Mouse (Mus musculus): ENCODE data around the gene Rbm26. TPM values are rescaled to one million over a fixed set of nuclear protein-coding genes. Genes with fewer than 3 reads are reported as not detected.

Rbm26 gene
- total and polyA plus RNA-seq, 2 experiments from 2014 or later = 33.6 to 40.8 TPM

- Histone ChIP-seq H3K9me3 (ENCODE audit: low read length) (no peaks in the 10 kb centered on the region), H3K4me3 (ENCODE audit: low read depth, low read length) (no peak overlapping the region), H3K4me2 (ENCODE audit: low read depth, low read length, poor library complexity, severe bottlenecking) (no peak overlapping the region), H3K27me3 (ENCODE audit: insufficient read depth, low read length) (no peaks in the 10 kb centered on the region), H3K36me3 (ENCODE audit: insufficient read depth, low read length) (no peaks in the 10 kb centered on the region), H3K27ac (ENCODE audit: low read depth, low read length) (no peak overlapping the region), H3K4me1 (ENCODE audit: insufficient read depth, low read length) (no peaks in the 10 kb centered on the region), H3K9ac (replicated peaks; ENCODE audit: low read length, poor library complexity, severe bottlenecking) (no peak overlapping the region)
- peak; percentile 77 for TF ChIP-seq CTCF (IDR thresholded peaks at IDR 0.05)
- DNase-seq (ENCODE audit: low spot score) (peak; percentile 63), ATAC-seq (ENCODE audit: low FRiP score) (no peak)
- 66% methylated on average over 3 of the region's 3 CpGs for WGBS
Measured at GRCm38 (mm10) chr14:105184866-105185265, 7.7 kb upstream of the Rbm26 start.

DNA sequence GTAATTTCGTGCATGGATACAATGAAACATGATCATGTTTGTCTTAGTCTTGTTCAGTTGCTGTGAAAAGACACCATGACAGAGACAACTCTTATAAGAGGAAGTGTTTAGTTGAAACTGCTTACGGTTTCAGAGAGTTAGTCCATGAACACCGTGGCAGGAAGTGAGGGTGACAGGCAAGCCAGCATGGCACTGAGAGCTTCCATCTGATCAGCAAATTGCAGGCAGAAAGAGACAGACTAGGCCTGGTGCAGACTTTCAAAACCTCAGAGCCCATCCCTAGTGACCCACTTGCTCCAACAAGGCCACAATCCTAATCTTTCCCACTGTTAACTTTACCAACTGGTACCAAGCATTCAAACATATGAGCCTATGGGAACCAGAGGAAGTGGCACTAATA lies 5.7 kb upstream of the Rbm26 start:
- Histone ChIP-seq H3K27me3 (ENCODE audit: insufficient read depth, low read length) (no peaks in the 10 kb centered on the region), H3K4me1 (ENCODE audit: insufficient read depth, low read length) (no peaks in the 10 kb centered on the region), H3K9me3 (ENCODE audit: low read length) (no peaks in the 10 kb centered on the region), H3K4me3 (ENCODE audit: low read depth, low read length) (no peak overlapping the region), H3K36me3 (ENCODE audit: insufficient read depth, low read length) (no peaks in the 10 kb centered on the region), H3K4me2 (ENCODE audit: low read depth, low read length, poor library complexity, severe bottlenecking) (no peak overlapping the region), H3K9ac (replicated peaks; ENCODE audit: low read length, poor library complexity, severe bottlenecking) (no peak overlapping the region), H3K27ac (ENCODE audit: low read depth, low read length) (no peak overlapping the region)
- ATAC-seq (ENCODE audit: low FRiP score) (no peak), DNase-seq (ENCODE audit: low spot score) (no peak)
- WGBS = 77% methylated on average over 3 of the region's 3 CpGs
- TF ChIP-seq CTCF (IDR thresholded peaks at IDR 0.05) = no peak

GRCm38 (mm10) chr14:105179733-105180132 lies 2.6 kb upstream of the Rbm26 start:
- TF ChIP-seq CTCF (IDR thresholded peaks at IDR 0.05) = no peak
- no peak overlapping the region for H3K4me3 ChIP-seq (ENCODE audit: low read depth, low read length)
- WGBS = 98% methylated on average over 3 of the region's 3 CpGs

DNA sequence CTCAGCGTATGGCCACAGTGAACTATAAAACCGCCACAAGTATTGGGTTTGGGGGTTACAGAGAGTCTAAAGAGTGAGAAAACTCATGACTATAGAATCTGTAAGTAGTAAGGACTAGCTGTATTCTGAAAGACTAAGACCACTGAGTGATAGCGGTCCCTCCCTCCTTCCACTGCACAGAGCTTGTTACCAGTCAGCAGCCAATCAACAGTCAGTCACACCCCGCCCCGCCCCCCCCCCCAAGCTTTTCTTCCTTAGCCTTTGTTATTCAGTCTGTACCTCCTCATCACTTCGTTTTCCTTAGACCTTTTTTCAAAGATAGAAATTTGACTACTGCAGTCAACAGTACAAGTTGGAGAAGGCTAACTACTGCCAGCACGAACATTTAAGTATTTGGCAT lies 1.9 kb upstream of the Rbm26 start:
- H3K4me3 ChIP-seq (ENCODE audit: low read depth, low read length) = no peak overlapping the region
- 56% methylated on average over 7 of the region's 7 CpGs for WGBS
- H3K27me3 ChIP-seq (ENCODE audit: insufficient read depth, low read length) = no peaks in the 10 kb centered on the region
- H3K9ac ChIP-seq (replicated peaks; ENCODE audit: low read length, poor library complexity, severe bottlenecking) = no peak overlapping the region
- no peak overlapping the region for H3K27ac ChIP-seq (ENCODE audit: low read depth, low read length)
- no peak overlapping the region for H3K4me2 ChIP-seq (ENCODE audit: low read depth, low read length, poor library complexity, severe bottlenecking)
- ATAC-seq (ENCODE audit: low FRiP score) (no peak), DNase-seq (ENCODE audit: low spot score) (no peak)
- peaks cover 13% of the 10 kb centered on the region for H3K4me1 ChIP-seq (ENCODE audit: insufficient read depth, low read length)
- TF ChIP-seq CTCF (IDR thresholded peaks at IDR 0.05) = no peak
- H3K9me3 ChIP-seq (ENCODE audit: low read length) = no peaks in the 10 kb centered on the region
- no peaks in the 10 kb centered on the region for H3K36me3 ChIP-seq (ENCODE audit: insufficient read depth, low read length)

More at GRCm38 (mm10) chr14:105179733-105180132, 2.6 kb upstream of the Rbm26 start:
- Histone ChIP-seq H3K9me3 (ENCODE audit: low read length) (no peaks in the 10 kb centered on the region), H3K36me3 (ENCODE audit: insufficient read depth, low read length) (no peaks in the 10 kb centered on the region), H3K9ac (replicated peaks; ENCODE audit: low read length, poor library complexity, severe bottlenecking) (no peak overlapping the region), H3K4me1 (ENCODE audit: insufficient read depth, low read length) (peaks cover 11% of the 10 kb centered on the region), H3K27me3 (ENCODE audit: insufficient read depth, low read length) (no peaks in the 10 kb centered on the region), H3K4me2 (ENCODE audit: low read depth, low read length, poor library complexity, severe bottlenecking) (no peak overlapping the region), H3K27ac (ENCODE audit: low read depth, low read length) (no peak overlapping the region)
- no peak for ATAC-seq (ENCODE audit: low FRiP score)
- DNase-seq (ENCODE audit: low spot score) = no peak

GRCm38 (mm10) chr14:105176381-105177168 lies 552 bp downstream of the Rbm26 start:
- no peaks in the 10 kb centered on the region for H3K27me3 ChIP-seq (ENCODE audit: insufficient read depth, low read length)
- H3K36me3 ChIP-seq (ENCODE audit: insufficient read depth, low read length) = no peaks in the 10 kb centered on the region
- no peak for TF ChIP-seq CTCF (IDR thresholded peaks at IDR 0.05)
- H3K4me3 ChIP-seq (ENCODE audit: low read depth, low read length) = peak overlapping the region; percentile 98
- 1% methylated on average over 49 of the region's 74 CpGs for WGBS
- peak overlapping the region; percentile 98 for H3K9ac ChIP-seq (replicated peaks; ENCODE audit: low read length, poor library complexity, severe bottlenecking)
- peak; percentile 21 for DNase-seq (ENCODE audit: low spot score)
- peak overlapping the region; percentile 97 for H3K27ac ChIP-seq (ENCODE audit: low read depth, low read length)
- no peaks in the 10 kb centered on the region for H3K9me3 ChIP-seq (ENCODE audit: low read length)
- H3K4me1 ChIP-seq (ENCODE audit: insufficient read depth, low read length) = peaks cover 15% of the 10 kb centered on the region
- peak overlapping the region; percentile 85 for H3K4me2 ChIP-seq (ENCODE audit: low read depth, low read length, poor library complexity, severe bottlenecking)
- ATAC-seq (ENCODE audit: low FRiP score) = peak; percentile 78

GRCm38 (mm10) chr14:105167181-105167580 lies 9.9 kb downstream of the Rbm26 start:
- Histone ChIP-seq H3K4me2 (ENCODE audit: low read depth, low read length, poor library complexity, severe bottlenecking) (no peak overlapping the region), H3K27ac (ENCODE audit: low read depth, low read length) (no peak overlapping the region), H3K4me3 (ENCODE audit: low read depth, low read length) (no peak overlapping the region), H3K9me3 (ENCODE audit: low read length) (no peaks in the 10 kb centered on the region), H3K4me1 (ENCODE audit: insufficient read depth, low read length) (no peaks in the 10 kb centered on the region), H3K27me3 (ENCODE audit: insufficient read depth, low read length) (no peaks in the 10 kb centered on the region), H3K36me3 (ENCODE audit: insufficient read depth, low read length) (no peaks in the 10 kb centered on the region), H3K9ac (replicated peaks; ENCODE audit: low read length, poor library complexity, severe bottlenecking) (no peak overlapping the region)
- no peak for ATAC-seq (ENCODE audit: low FRiP score)
- no peak for TF ChIP-seq CTCF (IDR thresholded peaks at IDR 0.05)
- WGBS = 100% methylated on average over 1 of the region's 1 CpGs
- DNase-seq (ENCODE audit: low spot score) = no peak
